Mouse (Mus musculus): ENCODE measurements around the gene Fam219b. TPM values are rescaled to one million over a fixed set of nuclear protein-coding genes. Genes with fewer than 3 reads are reported as not detected.

Fam219b gene
- polyA plus RNA-seq, 1 experiment from 2014 or later = 13.7 TPM

GRCm38 (mm10) chr9:57503622-57504380 lies 33.5 kb upstream of the Fam219b start, which contains the start of gene Rpp25:
Gene Rpp25 (plus strand): TSS chr9:57504026.
- Histone ChIP-seq H3K27ac (ENCODE audit: low read length) (no peak within 1 kb of the TSS), H3K27me3 (replicated peaks; ENCODE audit: control insufficient read depth, insufficient read depth, low read length) (peaks cover 56% of the 10 kb centered on the region), H3K9ac (ENCODE audit: low read depth, low read length) (peak within 1 kb of the TSS; percentile 55)

GRCm38 (mm10) chr9:57504381-57504700 lies 33.0 kb upstream of the Fam219b start:
- Histone ChIP-seq H3K4me2 (ENCODE audit: low read depth, low read length) (peak overlapping the region; percentile 89), H3K4me3 (ENCODE audit: low read length) (peak overlapping the region; percentile 54), H3K36me3 (ENCODE audit: control insufficient read depth, insufficient read depth, low read length) (no peaks in the 10 kb centered on the region), H3K9me3 (ENCODE audit: control insufficient read depth, low read length) (no peaks in the 10 kb centered on the region), H3K27me3 (replicated peaks; ENCODE audit: control insufficient read depth, insufficient read depth, low read length) (peaks cover 56% of the 10 kb centered on the region), H3K4me1 (ENCODE audit: control insufficient read depth, insufficient read depth, low read length) (peaks cover 29% of the 10 kb centered on the region), H3K9ac (ENCODE audit: low read depth, low read length) (peak overlapping the region; percentile 55), H3K27ac (ENCODE audit: low read length) (no peak overlapping the region)
- peak; percentile 79 for ATAC-seq
- WGBS = 2% methylated on average over 34 of the region's 34 CpGs

More at GRCm38 (mm10) chr9:57503622-57504380, 33.5 kb upstream of the Fam219b start, which contains the start of gene Rpp25:
- H3K36me3 ChIP-seq (ENCODE audit: control insufficient read depth, insufficient read depth, low read length) = no peaks in the 10 kb centered on the region
- H3K4me1 ChIP-seq (ENCODE audit: control insufficient read depth, insufficient read depth, low read length) = peaks cover 29% of the 10 kb centered on the region
- H3K4me2 ChIP-seq (ENCODE audit: low read depth, low read length) = peak within 1 kb of the TSS; percentile 89
- peak within 1 kb of the TSS; percentile 54 for H3K4me3 ChIP-seq (ENCODE audit: low read length)
- no peaks in the 10 kb centered on the region for H3K9me3 ChIP-seq (ENCODE audit: control insufficient read depth, low read length)
- under 1% methylated on average over 46 of the region's 46 CpGs for WGBS
- peak; percentile 88 for ATAC-seq

- no peak overlapping the region for H3K27ac ChIP-seq (ENCODE audit: low read length)
- no peak overlapping the region for H3K9ac ChIP-seq (ENCODE audit: low read depth, low read length)
- no peak for ATAC-seq
- no peaks in the 10 kb centered on the region for H3K9me3 ChIP-seq (ENCODE audit: control insufficient read depth, low read length)
- H3K4me3 ChIP-seq (ENCODE audit: low read length) = no peak overlapping the region
- peaks cover 56% of the 10 kb centered on the region for H3K27me3 ChIP-seq (replicated peaks; ENCODE audit: control insufficient read depth, insufficient read depth, low read length)
- H3K36me3 ChIP-seq (ENCODE audit: control insufficient read depth, insufficient read depth, low read length) = no peaks in the 10 kb centered on the region
- 52% methylated on average over 10 of the region's 10 CpGs for WGBS
- H3K4me2 ChIP-seq (ENCODE audit: low read depth, low read length) = peak overlapping the region; percentile 89; the same call in 1 of the 2 replicates
- H3K4me1 ChIP-seq (ENCODE audit: control insufficient read depth, insufficient read depth, low read length) = peaks cover 29% of the 10 kb centered on the region
Measured at GRCm38 (mm10) chr9:57504891-57505290, 32.4 kb upstream of the Fam219b start.

- Histone ChIP-seq H3K9me3 (ENCODE audit: control insufficient read depth, low read length) (no peaks in the 10 kb centered on the region), H3K27me3 (replicated peaks; ENCODE audit: control insufficient read depth, insufficient read depth, low read length) (peaks cover 52% of the 10 kb centered on the region), H3K4me3 (ENCODE audit: low read length) (no peak overlapping the region), H3K9ac (ENCODE audit: low read depth, low read length) (no peak overlapping the region), H3K27ac (ENCODE audit: low read length) (no peak overlapping the region), H3K4me1 (ENCODE audit: control insufficient read depth, insufficient read depth, low read length) (peaks cover 29% of the 10 kb centered on the region), H3K4me2 (ENCODE audit: low read depth, low read length) (0 out of 2 replicates have a peak overlapping the region, but pooled peaks have one; percentile 23), H3K36me3 (ENCODE audit: control insufficient read depth, insufficient read depth, low read length) (no peaks in the 10 kb centered on the region)
- peak; percentile 87 for ATAC-seq
- WGBS = 6% methylated on average over 8 of the region's 8 CpGs
Measured at GRCm38 (mm10) chr9:57505700-57506099, 31.6 kb upstream of the Fam219b start.

- WGBS = 72% methylated on average over 2 of the region's 2 CpGs
Measured at GRCm38 (mm10) chr9:57510577-57510976, 26.8 kb upstream of the Fam219b start.

GRCm38 (mm10) chr9:57517113-57517512 lies 20.2 kb upstream of the Fam219b start:
- Histone ChIP-seq H3K4me2 (ENCODE audit: low read depth, low read length) (no peak overlapping the region), H3K4me3 (ENCODE audit: low read length) (no peak overlapping the region), H3K27ac (ENCODE audit: low read length) (no peak overlapping the region), H3K9ac (ENCODE audit: low read depth, low read length) (no peak overlapping the region), H3K4me1 (ENCODE audit: control insufficient read depth, insufficient read depth, low read length) (peaks cover 2% of the 10 kb centered on the region), H3K36me3 (ENCODE audit: control insufficient read depth, insufficient read depth, low read length) (no peaks in the 10 kb centered on the region), H3K27me3 (replicated peaks; ENCODE audit: control insufficient read depth, insufficient read depth, low read length) (no peaks in the 10 kb centered on the region), H3K9me3 (ENCODE audit: control insufficient read depth, low read length) (no peaks in the 10 kb centered on the region)
- ATAC-seq = no peak
- WGBS = 17% methylated on average over 3 of the region's 3 CpGs

More at GRCm38 (mm10) chr9:57510577-57510976, 26.8 kb upstream of the Fam219b start:
- peaks cover 8% of the 10 kb centered on the region; the same call in 1 of the 2 replicates for H3K4me1 ChIP-seq (ENCODE audit: control insufficient read depth, insufficient read depth, low read length)
- no peaks in the 10 kb centered on the region for H3K36me3 ChIP-seq (ENCODE audit: control insufficient read depth, insufficient read depth, low read length)
- no peak overlapping the region for H3K4me3 ChIP-seq (ENCODE audit: low read length)
- H3K9ac ChIP-seq (ENCODE audit: low read depth, low read length) = no peak overlapping the region
- no peaks in the 10 kb centered on the region for H3K9me3 ChIP-seq (ENCODE audit: control insufficient read depth, low read length)
- no peak overlapping the region for H3K4me2 ChIP-seq (ENCODE audit: low read depth, low read length)
- H3K27ac ChIP-seq (ENCODE audit: low read length) = no peak overlapping the region
- peaks cover 8% of the 10 kb centered on the region for H3K27me3 ChIP-seq (replicated peaks; ENCODE audit: control insufficient read depth, insufficient read depth, low read length)
- ATAC-seq = no peak

- Histone ChIP-seq H3K4me2 (ENCODE audit: low read depth, low read length) (peak overlapping the region; percentile 69), H3K27ac (ENCODE audit: low read length) (peak overlapping the region; percentile 33), H3K27me3 (replicated peaks; ENCODE audit: control insufficient read depth, insufficient read depth, low read length) (no peaks in the 10 kb centered on the region), H3K4me3 (ENCODE audit: low read length) (peak overlapping the region; percentile 99), H3K4me1 (ENCODE audit: control insufficient read depth, insufficient read depth, low read length) (peaks cover 20% of the 10 kb centered on the region), H3K9me3 (ENCODE audit: control insufficient read depth, low read length) (no peaks in the 10 kb centered on the region), H3K36me3 (ENCODE audit: control insufficient read depth, insufficient read depth, low read length) (no peaks in the 10 kb centered on the region), H3K9ac (ENCODE audit: low read depth, low read length) (peak overlapping the region; percentile 98)
- 22% methylated on average over 16 of the region's 16 CpGs for WGBS
- peak; percentile 49; the same call in 1 of the 2 replicates for ATAC-seq
Measured at GRCm38 (mm10) chr9:57520375-57521055, 16.8 kb upstream of the Fam219b start.

GRCm38 (mm10) chr9:57521056-57521911 lies 16.0 kb upstream of the Fam219b start, which contains the start of gene Cox5a:
Gene Cox5a (plus strand): TSS chr9:57521274.
- Histone ChIP-seq H3K4me3 (ENCODE audit: low read length) (peak within 1 kb of the TSS; percentile 99), H3K27ac (ENCODE audit: low read length) (peak within 1 kb of the TSS; percentile 95), H3K9ac (ENCODE audit: low read depth, low read length) (peak within 1 kb of the TSS; percentile 98), H3K36me3 (ENCODE audit: control insufficient read depth, insufficient read depth, low read length) (no peaks in the 10 kb centered on the region), H3K4me2 (ENCODE audit: low read depth, low read length) (peak within 1 kb of the TSS; percentile 75), H3K4me1 (ENCODE audit: control insufficient read depth, insufficient read depth, low read length) (peaks cover 26% of the 10 kb centered on the region), H3K27me3 (replicated peaks; ENCODE audit: control insufficient read depth, insufficient read depth, low read length) (no peaks in the 10 kb centered on the region), H3K9me3 (ENCODE audit: control insufficient read depth, low read length) (no peaks in the 10 kb centered on the region)
- under 1% methylated on average over 95 of the region's 95 CpGs for WGBS
- ATAC-seq = peak; percentile 99
